Mouse (Mus musculus) frontal cortex, adult (tissue): ENCODE results near the gene Kmt2d.
"Not testable (repeated sequence)": the region's sequence is repeated elsewhere in the genome, so short reads cannot be mapped to it uniquely, and the experiment has no call there.

ENCODE experiments used
- ATAC-seq: cut with Nextera tagmentation; 2 replicates; pipeline ENCODE4 v1.9.2; 2017; ENCODE audit warnings: mild to moderate bottlenecking, moderate library complexity, mixed read lengths; ENCODE audit not compliant: low TSS enrichment

Kmt2d gene

DNA sequence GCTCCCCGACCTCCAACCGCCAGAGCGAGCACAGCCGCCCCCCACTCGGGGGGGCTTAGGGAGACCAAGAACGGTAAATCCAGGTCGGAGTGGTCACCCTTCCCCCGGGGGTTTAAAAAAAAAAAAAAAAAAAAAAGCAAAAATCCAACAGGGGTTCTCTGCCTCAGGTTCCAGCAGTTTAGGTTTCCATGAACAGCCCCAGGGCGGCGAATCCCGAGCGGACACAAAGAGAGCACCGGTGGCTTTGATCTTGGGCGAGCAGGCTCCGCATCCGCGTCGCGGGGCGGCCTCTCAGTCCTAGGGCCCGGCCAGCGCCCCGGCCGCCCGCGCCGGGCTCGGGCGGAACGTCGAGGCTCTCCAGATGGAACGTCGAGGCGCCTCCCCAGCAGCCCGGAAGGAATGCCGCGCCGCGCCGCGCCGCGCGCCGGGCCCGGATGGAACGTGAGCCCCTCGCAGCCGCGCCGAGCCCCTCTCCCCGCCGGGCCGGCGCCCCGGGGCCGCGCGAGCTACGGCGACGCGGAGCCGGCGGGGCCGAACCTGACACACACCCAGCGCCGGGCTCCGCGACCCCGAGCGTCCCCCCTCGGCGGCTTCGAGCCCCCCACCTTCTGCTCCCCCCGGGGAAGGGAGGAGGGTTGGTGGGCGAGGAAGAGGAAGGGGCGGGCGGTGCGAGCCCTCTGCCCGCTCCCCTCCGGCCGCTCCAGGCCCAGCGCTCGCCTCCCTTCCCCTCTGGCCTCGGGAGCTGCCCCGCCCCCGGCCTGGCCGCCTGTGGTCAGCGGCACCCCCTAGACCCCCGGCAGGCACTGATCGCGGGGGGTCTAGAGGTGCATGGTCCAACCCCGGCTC is at the start of gene Kmt2d:
Kmt2d (minus strand) TSS at position 135 of the 846 bp plus-strand sequence.
- 0 out of 2 replicates have a peak, but pooled peaks have one; percentile 9 for ATAC-seq

DNA sequence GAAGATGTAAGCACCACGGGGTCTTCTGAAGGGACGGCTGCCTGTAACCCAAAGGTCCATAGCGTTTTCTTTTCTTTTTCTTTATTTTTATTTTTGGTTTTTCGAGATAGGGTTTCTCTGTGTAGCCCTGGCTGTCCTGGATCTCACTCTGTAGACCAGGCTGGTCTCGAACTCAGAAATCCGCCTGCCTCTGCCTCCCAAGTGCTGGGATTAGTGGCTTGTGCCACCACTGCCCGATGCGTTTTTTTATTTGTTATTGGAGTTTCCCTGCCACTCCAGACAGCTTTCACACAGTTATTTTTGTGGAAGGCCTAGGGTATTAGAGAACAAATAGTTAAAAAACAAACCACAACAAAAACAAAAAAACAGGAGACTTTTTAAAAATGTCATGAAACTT is 47.5 kb upstream of the Kmt2d start:
- ATAC-seq = not testable (repeated sequence)

DNA sequence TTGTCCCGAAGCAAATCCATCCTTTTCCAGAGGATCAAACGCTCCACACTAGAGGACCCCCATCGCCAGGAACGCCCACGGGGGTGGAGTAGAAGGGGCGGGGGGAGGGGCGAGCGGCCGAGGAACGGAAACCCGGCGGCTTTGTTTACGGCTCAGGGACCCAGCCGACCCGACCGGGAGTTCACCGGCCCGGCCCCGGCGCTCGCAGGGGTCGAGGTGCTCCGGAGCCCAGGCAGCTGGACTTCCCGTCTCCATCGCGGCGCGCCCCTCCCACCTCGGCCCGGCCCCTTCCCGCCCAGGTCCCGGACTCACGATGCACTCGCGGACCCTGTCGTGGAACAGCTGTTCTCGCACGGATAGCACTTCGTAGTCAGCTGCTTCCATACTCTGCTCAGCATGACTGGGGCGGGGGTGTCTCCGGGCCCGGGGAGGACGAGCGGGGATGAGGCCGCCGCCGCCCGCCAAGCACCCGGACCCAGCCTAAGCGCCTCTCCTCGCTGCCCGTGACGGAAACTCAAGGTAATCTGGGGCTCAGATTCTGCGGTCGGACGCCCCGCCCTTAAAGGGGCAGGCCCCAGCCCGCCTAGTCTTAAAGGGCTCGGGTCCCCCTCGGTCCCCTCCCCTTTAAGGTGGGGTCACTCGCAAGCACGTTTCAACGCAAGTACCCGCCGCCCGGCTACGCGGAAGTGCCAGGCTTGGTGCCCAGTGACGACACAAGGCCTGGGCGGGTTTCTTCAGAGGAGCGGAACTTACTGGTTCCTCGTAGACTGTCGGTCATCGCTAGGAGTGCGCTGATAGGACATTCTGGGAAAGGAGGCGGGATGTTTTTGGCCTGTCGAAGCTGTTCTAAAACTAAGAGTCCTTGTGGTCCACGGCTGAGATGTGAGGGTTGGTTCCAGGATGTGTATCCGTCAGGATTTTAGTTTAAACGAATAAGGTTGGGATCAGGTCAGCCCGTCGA is 46.8 kb upstream of the Kmt2d start, which contains the start of gene Lmbr1l:
Lmbr1l (minus strand) TSS at position 694 of the 961 bp plus-strand sequence.
- ATAC-seq = peak; percentile 99

DNA sequence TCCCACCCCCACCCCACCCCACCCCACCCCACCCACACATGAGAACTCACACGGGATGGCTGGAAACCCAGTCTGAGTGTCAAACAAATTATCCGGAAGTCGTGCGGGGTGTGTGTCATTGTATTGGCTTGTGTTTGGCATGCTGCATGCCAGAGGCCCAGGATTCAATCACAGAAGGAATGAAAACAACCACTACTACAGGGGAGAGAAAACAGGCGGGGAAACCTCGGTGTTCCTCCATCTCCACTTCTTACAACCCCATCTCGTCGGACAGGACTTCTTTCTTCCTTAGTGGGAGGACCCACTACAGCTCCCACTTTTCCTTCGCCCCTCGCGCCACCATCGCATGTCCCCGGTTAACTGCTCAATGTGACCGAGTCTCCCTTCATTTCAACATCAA is 46.1 kb upstream of the Kmt2d start:
- no peak for ATAC-seq

DNA sequence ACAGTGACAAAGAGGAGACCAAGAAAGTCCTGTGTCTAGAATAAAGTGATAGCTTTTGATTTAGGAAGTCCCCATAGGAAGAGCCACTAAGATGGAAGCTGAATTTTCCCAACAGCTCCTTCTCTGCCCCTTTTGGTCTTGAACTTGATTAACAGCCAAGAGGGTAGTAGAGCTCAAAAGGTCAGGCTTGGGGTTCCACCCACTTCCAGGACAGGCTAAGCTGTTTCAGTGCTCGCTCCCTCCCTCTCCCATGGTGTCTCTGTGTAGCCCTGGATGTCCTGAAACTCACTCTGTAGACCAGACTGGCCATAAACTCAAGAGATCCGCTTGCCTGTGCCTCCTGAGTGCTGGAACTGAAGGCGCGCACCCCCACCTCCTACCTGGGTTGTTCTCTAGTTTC is 45.0 kb upstream of the Kmt2d start:
- no peak for ATAC-seq

DNA sequence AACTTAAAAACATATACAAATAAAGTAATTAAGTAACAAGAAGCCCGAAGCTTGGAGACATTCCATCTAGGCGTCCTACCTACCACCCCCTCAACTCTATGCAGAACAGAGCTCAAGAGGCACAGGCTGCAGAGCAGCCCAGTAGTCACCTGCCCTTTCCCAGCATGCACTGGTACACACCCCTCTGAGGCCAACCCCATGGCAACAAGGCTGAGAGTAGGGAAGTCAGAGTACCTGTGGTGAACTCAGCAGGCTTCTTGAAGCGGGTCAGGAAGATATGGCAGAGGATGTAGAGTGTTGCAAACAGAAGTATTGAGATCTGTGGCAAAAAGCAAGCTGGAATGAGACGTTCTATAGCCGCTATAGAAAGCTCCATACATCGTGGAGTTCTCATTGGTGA is 43.9 kb upstream of the Kmt2d start:
- no peak for ATAC-seq

DNA sequence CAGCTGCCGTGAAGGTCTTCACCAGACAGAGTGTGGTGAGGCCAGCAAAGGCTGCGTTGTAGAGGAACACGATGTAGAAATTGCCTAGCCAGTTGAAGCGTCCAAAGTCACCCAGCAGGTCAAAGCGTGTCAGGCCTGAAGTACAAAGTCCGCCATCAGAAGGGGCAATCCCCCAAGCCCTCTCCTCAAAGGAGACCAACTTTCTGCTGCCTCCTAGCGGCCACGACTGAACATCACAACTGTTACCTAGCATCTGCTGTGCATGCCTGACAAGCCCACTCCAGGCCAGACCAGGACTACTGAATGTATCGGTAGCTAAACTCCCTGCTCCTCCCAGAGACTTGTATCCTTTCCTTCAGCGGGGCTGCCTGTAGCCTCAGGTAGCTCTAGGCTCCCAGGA is 33.7 kb upstream of the Kmt2d start:
- ATAC-seq = no peak

DNA sequence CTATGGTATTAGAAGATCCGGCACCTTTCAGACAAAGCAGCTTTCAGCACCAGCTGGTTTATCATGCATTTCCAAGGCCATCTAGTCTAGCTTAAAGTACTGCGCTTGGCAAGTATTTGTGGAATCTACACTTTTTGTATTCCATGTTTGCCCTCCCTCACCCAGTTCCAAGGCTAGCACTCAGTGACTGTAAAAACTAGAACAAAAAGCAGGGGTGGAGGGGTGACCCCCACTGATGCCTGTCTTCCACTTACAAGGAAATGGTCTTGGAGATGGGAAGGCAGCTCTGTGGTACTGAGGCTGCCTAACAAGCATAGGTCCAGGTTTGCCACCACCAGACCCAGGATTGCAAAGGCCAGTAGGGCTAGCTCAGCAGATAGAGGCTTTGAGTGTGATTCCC is 31.6 kb upstream of the Kmt2d start:
- ATAC-seq = no peak

DNA sequence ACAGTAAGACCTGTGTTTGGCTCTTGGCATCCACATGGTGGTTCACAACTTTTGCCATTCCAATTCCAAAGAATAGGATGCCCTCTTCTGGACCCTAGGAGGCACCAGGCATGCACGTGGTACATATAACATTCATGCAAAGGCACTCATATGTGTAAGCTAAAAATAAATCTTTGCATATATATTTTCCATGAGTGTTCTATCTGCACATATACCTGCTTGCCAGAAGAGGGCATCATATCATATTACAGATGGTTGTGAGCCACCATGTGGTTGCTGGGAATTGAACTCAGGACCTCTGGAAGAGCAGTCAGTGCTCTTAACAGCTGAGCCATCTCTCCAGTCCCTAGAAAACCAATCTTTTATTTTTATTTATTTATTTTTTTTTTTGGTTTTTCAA is 30.5 kb upstream of the Kmt2d start:
- ATAC-seq = no peak

DNA sequence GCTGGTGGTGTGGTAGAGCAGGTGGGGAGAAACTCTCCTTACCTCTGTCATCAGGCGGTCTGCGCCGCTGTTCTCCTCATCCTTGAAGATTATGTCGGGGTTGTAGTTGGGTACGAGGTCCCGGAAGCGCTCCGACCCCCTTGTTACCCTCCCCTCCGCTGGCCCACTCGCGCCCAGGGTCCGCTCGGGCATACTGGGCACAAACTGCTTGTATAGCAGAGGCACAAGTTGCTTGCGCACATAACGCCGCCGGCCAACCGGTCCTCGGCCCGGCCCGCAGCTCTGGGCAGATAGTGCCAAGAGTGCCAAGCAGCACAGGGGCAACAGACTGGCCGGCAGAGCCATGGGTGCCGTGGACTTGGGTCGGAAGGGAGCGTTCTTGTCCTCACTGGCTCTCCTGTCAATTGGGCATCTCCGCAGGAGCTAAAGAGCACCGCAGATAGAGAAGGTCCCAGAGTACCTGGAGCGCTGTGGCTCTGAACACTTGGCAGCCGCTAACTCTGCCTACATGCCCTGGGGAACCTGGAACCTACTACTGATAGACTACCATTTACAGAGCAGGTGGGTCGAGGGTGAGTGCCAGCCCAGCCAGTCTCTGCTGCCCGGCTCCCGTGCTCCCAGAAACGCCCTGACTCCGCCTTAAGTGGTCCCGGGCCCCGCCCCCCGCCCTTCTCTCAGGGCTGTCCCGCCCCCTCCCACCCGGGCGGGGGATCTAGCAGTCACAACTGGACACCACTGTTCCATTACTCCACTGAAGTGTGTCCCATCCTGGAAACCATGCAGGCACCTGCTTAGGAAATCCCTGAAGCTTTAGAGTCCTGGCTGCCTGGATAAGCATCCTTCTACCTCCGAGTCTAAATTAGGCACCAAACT is 27.2 kb upstream of the Kmt2d start, which contains the start of gene Dhh:
Dhh (minus strand) TSS at position 613 of the 873 bp plus-strand sequence.
- ATAC-seq = no peak

DNA sequence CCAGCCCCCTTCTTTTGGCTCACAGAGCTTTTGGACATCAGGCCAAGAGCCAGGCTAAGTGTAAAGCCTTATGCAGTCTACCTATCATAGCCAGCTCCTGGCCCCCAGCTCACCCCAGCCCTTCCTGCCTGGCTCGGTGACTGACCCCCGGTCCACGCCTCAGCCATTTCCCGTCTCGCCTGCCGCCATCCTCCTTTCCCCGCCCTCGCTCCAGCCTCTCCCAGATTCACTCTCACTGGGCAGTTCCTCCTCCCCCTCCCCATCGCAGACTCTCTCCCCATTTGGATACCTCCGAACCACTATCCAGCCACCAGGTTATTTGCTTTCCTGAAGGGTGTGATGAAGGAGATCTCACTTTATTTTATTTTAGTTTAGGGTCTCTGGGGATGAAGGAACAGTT is 26.5 kb upstream of the Kmt2d start:
- no peak for ATAC-seq

DNA sequence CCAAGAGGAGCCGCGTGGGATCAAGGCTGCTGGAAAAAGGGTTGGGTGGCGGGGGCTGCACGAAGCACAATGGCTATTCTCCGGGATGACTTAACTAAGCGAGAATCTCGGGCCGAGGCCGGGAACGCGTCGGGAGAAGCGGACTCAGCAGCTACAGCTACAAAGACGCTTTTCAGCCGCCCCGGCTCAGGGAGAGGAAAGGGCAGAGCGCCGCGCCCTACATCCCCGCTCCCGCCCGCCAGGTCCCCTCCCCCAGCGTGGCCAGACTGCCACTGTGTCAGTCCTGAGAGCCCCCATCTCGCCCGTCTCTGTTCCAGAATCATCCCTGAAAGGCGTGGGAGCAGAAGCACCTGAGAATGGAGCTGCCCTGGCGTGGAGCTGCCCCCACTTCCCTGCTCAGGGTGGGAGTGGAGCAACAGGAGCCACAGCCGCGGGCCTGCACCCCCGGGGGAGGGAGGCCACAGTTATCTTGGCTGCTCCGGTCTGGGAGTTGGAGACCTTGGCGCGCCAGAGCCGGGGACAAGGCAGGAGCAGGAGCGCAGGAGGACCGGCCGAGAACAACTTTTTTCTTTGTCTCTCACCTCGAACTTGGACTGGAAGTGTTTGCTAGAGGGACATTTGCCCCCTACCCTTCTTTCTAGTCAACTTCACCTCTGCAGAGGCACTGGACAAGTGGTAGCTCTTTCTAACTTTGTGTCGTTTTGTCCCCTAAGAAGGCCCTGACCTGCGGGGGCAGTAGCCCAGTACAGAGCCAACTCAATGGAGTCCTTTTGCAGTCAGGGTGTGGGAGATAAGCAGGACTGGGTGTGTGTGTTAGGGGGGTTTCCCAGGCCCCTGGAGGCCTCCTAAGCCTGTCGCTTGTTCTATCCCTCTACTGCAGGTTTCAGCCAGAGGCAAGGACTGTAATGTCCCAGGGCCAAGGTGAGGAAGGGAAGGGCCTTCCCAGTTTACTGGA is 24.9 kb upstream of the Kmt2d start:
- no peak for ATAC-seq

DNA sequence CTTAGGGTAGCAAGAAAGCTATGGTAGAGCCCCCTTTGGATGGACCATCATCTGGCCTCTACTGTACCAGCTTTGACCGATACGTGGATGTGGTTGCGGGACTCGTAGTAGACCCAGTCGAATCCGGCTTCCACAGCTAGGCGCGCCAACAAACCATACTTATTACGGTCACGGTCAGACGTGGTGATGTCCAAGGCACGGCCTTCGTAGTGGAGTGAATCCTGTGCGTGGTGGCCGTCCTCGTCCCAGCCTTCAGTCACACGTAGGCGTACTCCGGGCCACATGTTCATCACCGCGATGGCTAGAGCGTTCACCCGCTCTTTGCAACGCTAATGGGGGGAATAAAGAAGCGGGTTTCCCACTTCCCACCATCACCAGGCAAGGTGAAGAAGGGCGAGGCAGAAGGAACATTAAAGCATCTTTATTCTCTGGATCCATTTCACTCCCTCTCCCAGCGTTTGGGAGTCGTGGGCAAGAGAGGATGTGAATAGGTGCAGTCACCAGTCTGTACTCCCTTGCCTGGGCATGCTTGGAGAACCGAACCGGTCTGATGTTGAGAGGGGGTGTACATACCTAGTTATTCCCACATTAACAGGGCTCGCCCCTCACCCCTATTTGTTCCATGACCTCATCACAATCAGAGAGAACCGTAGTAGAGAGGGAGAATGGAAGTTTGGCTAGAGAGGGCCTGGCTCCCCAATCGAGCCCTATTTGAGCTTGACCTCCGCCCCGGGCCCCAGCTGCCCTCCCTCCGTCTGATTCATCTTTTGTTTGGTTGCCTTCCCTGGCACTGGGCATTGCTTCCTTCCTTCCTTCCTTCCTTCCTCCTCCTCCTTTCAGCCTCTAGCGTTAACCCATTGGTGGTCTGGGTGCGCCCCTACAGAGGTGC is 24.0 kb upstream of the Kmt2d start:
- ATAC-seq = no peak

DNA sequence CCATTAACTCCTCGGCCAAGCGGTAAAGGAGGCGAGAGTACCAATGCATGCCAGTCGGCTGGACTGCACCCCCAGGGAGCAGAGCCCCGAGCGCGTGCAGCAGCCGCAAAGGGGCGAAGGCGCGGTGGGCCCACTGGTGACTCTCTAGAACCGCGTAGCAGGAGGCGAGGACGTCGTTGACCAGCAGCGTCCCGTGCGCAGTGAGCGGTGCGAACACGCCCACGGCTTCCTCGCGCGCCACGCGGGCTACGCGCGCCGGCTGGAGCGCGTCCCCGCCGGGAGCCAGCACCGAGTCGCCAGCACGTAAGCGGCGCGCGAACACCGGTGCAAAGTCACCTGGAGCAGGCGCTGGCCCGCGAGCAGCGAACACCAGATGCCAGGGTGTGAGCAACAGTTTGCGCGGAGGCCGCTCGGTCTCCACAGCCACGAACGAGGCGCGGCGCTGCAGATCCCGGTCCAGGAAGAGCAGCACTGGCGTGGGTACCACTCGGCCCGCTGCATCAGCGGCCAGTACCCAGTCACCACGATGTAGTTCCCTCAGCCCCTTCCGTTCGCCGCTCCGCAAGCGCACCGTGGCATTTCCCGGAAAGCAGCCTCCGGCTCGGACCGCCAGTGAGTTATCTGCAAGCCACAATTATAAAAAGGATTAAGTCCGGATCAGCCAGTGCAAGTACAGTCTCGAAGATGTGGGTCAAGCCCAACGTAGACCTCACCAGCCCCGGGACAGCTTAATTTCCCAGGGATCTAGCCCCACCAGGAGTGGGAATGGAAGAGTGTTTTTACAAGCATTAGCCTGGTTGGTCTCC is 23.1 kb upstream of the Kmt2d start, which contains the start of gene Rhebl1:
Rhebl1 (minus strand) TSS at position 601 of the 806 bp plus-strand sequence.
- peak; percentile 29; the same call in 1 of the 2 replicates for ATAC-seq

DNA sequence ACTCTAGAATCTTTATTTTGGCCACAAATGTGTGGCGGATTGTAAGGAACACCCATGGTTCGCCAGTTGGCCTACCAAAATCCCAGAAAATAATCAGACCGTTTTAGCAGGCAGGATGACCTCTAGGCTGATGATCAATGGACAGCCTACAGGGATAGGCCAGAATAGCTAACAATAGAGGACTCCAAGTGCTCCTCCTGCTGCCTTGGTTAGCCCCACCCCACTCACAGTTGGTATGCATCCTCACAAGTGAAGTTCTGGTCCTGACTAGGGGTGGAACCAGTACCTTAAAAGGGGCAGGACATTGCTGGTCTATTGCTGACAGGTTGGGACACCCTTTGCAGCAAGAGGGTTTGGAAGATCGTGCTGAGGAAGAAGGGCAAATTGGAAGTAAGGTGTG is 22.0 kb upstream of the Kmt2d start:
- ATAC-seq = no peak

DNA sequence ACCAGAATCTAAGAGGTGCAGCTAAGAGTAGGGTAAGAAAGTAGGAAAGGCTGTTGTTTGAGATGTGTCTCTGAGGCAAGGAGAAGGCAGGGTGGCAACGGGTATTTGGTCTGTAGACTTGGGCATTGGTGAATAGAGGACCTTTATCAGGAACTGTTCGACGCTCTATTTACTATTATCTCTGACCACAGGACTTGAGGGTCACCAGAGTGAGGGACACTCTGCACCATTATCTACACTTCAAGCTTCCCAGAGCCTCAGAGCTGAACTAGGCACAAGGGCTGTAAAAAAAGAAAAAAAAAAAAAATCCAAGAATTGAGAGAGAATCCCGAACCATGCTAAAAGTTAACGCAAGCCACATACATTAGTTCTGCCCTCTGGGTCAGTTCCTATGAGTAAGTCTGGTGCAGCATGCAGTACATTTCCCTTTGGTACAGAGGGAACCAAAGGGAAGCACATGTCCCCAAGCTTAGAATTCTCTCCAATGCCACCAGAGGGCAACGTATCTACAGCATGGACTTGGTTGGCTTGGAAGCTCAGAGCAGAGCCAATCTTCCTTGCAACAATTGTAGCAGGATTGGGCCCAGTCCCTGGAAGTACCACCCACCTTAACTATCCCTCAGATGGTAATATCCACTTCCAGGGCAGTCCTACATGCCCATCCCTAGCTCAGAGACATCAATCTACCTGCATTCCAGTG is 21.1 kb upstream of the Kmt2d start:
- ATAC-seq = peak; percentile 95

DNA sequence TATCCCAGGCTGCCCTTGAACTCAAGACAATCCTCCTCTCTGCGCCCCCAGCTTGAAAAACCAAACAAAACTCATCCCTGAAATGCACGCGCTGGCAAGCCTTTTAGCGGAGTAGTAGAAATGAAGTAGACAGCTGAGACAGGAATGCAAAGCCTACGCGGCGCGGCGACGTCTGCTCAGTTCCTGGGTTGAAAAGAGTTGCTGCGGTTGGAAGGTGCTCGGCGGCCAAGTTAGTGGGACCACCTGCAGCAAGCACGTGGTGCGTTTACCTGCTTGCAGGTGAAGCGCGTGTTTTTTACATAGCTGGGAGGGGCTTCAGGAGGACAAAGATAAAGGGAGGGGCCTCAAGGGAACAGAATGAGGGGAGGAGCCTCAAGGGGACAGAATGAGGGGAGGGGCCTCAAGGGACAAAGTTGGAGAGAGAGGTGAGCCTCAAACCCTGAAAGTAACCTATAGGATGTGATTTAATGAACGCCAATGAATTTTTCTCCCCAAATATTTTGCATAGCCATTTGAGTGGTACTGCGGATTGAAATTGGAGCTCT is 20.3 kb upstream of the Kmt2d start:
- ATAC-seq = no peak
